Mouse (Mus musculus): ENCODE results near the gene Spr. TPM values are rescaled to one million over a fixed set of nuclear protein-coding genes. Genes with fewer than 3 reads are reported as not detected.
A peak's percentile ranks its signal among the peaks of the same experiment; 100 is the strongest.
"Not testable (repeated sequence)": the region's sequence is repeated elsewhere in the genome, so short reads cannot be mapped to it uniquely, and the experiment has no call there.

Gene Spr
- polyA plus RNA-seq, 1 experiment from 2014 or later = 36.5 TPM

GRCm38 (mm10) chr6:85139534-85139933 lies 2.0 kb upstream of the Spr start:
- WGBS = 93% methylated on average over 2 of the region's 2 CpGs
- Histone ChIP-seq H3K4me1 (ENCODE audit: control insufficient read depth, insufficient read depth, low read depth, low read length) (no peaks in the 10 kb centered on the region; the same call in 1 of the 2 replicates), H3K27ac (ENCODE audit: low read depth, low read length) (no peak overlapping the region), H3K9me3 (ENCODE audit: control insufficient read depth, low read length) (no peaks in the 10 kb centered on the region), H3K27me3 (replicated peaks; ENCODE audit: control insufficient read depth, insufficient read depth, low read length) (no peaks in the 10 kb centered on the region), H3K4me3 (ENCODE audit: low read length) (no peak overlapping the region), H3K4me2 (ENCODE audit: low read length) (no peak overlapping the region), H3K9ac (ENCODE audit: low read depth, low read length) (no peak overlapping the region), H3K36me3 (ENCODE audit: control insufficient read depth, insufficient read depth, low read length) (no peaks in the 10 kb centered on the region)
- no peak for ATAC-seq

DNA sequence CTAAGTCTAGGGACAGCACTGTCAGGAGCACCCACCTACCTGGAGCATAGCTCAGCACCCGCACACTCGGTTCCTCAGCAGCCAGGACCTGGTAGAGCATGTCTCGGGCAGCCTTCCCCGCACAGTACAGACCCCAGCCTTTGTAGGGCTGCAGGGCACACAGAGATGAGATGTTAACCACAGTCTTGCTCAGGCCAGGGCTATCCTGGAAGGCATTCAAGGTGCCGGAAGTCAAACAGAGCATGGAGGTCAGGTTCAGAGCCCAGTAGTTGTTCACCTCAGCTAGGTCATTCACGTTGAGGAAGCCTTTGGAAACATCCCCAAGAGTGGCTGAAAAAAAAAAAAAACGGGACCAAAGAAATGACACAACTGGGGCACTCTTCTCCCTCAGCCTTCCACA lies 782 bp downstream of the Spr start:
- 0 out of 2 replicates have a peak, but pooled peaks have one; percentile 19 for ATAC-seq
- not testable (repeated sequence) for H3K27me3 ChIP-seq (replicated peaks; ENCODE audit: control insufficient read depth, insufficient read depth, low read length); H3K36me3 ChIP-seq (ENCODE audit: control insufficient read depth, insufficient read depth, low read length); H3K27ac ChIP-seq (ENCODE audit: low read depth, low read length); H3K4me1 ChIP-seq (ENCODE audit: control insufficient read depth, insufficient read depth, low read depth, low read length); H3K9me3 ChIP-seq (ENCODE audit: control insufficient read depth, low read length)
- Histone ChIP-seq H3K4me2 (ENCODE audit: low read length) (peak overlapping the region; percentile 65), H3K9ac (ENCODE audit: low read depth, low read length) (peak overlapping the region; percentile 89), H3K4me3 (ENCODE audit: low read length) (peak overlapping the region; percentile 82)
- 63% methylated on average over 7 of the region's 7 CpGs for WGBS

DNA sequence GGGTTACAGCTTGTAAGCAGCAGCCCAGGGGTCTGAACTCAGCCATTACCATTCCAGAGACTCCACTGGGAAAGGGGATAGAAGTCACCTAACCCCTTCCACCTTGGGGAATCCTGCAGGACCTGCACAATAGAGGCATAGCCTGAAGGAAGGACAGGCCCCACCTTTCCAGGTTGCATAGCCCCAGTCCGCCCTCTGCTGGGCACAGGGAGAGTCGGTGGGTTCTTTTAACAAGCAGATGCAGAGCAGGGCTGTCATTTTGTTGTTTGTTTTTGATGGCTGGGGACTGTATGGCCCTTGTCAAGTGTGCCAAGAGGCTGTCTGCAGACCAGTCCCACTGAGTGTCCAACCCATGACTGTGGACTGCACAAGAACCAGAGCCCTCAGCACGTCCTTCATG lies 4.8 kb downstream of the Spr start:
- H3K4me1 ChIP-seq (ENCODE audit: control insufficient read depth, insufficient read depth, low read depth, low read length); H3K27ac ChIP-seq (ENCODE audit: low read depth, low read length); ATAC-seq; H3K9ac ChIP-seq (ENCODE audit: low read depth, low read length); H3K36me3 ChIP-seq (ENCODE audit: control insufficient read depth, insufficient read depth, low read length); H3K4me2 ChIP-seq (ENCODE audit: low read length); H3K27me3 ChIP-seq (replicated peaks; ENCODE audit: control insufficient read depth, insufficient read depth, low read length); H3K9me3 ChIP-seq (ENCODE audit: control insufficient read depth, low read length); H3K4me3 ChIP-seq (ENCODE audit: low read length): not testable (repeated sequence)
- WGBS = 39% methylated on average over 3 of the region's 3 CpGs

GRCm38 (mm10) chr6:85132237-85132636 lies 5.3 kb downstream of the Spr start:
- not testable (repeated sequence) for H3K27me3 ChIP-seq (replicated peaks; ENCODE audit: control insufficient read depth, insufficient read depth, low read length); H3K27ac ChIP-seq (ENCODE audit: low read depth, low read length); H3K4me2 ChIP-seq (ENCODE audit: low read length); ATAC-seq; H3K4me1 ChIP-seq (ENCODE audit: control insufficient read depth, insufficient read depth, low read depth, low read length); H3K4me3 ChIP-seq (ENCODE audit: low read length); H3K9ac ChIP-seq (ENCODE audit: low read depth, low read length); H3K9me3 ChIP-seq (ENCODE audit: control insufficient read depth, low read length); H3K36me3 ChIP-seq (ENCODE audit: control insufficient read depth, insufficient read depth, low read length)
- 88% methylated on average over 3 of the region's 3 CpGs for WGBS

DNA sequence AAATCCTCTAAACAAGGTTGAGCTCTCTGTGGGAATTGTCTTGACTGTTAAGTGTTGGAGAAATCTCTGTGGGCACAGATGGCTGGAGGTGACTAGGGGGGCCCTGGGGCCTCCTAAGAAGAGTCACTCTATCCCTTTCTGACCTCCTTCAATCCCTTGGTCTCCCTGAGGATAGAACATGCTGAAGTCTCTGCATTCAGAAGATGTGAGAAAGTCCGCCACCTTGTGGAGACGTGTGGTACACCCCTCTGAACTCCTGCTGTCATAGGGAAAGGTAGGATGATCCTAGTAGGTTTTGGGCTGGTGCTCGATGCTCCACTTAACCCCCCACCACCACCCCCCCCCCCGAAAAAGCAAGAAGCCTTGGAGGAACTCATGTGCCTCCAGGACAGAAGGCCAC lies 5.9 kb downstream of the Spr start:
- Histone ChIP-seq H3K36me3 (ENCODE audit: control insufficient read depth, insufficient read depth, low read length) (no peaks in the 10 kb centered on the region), H3K4me3 (ENCODE audit: low read length) (no peak overlapping the region), H3K4me2 (ENCODE audit: low read length) (no peak overlapping the region), H3K9me3 (ENCODE audit: control insufficient read depth, low read length) (no peaks in the 10 kb centered on the region), H3K27ac (ENCODE audit: low read depth, low read length) (no peak overlapping the region), H3K4me1 (ENCODE audit: control insufficient read depth, insufficient read depth, low read depth, low read length) (no peaks in the 10 kb centered on the region; the same call in 1 of the 2 replicates), H3K27me3 (replicated peaks; ENCODE audit: control insufficient read depth, insufficient read depth, low read length) (peaks cover 9% of the 10 kb centered on the region), H3K9ac (ENCODE audit: low read depth, low read length) (no peak overlapping the region)
- 6% methylated on average over 4 of the region's 4 CpGs for WGBS
- ATAC-seq = no peak

- not testable (repeated sequence) for H3K36me3 ChIP-seq (ENCODE audit: control insufficient read depth, insufficient read depth, low read length); ATAC-seq; H3K9ac ChIP-seq (ENCODE audit: low read depth, low read length); H3K27me3 ChIP-seq (replicated peaks; ENCODE audit: control insufficient read depth, insufficient read depth, low read length); H3K9me3 ChIP-seq (ENCODE audit: control insufficient read depth, low read length); H3K4me2 ChIP-seq (ENCODE audit: low read length); H3K27ac ChIP-seq (ENCODE audit: low read depth, low read length); H3K4me1 ChIP-seq (ENCODE audit: control insufficient read depth, insufficient read depth, low read depth, low read length); H3K4me3 ChIP-seq (ENCODE audit: low read length)
- WGBS = 34% methylated on average over 8 of the region's 11 CpGs
Measured at GRCm38 (mm10) chr6:85117545-85118511, 19.7 kb downstream of the Spr start.

GRCm38 (mm10) chr6:85105033-85105615 lies 32.4 kb downstream of the Spr start:
- Histone ChIP-seq H3K4me3 (ENCODE audit: low read length) (no peak overlapping the region), H3K9ac (ENCODE audit: low read depth, low read length) (no peak overlapping the region), H3K9me3 (ENCODE audit: control insufficient read depth, low read length) (no peaks in the 10 kb centered on the region), H3K4me1 (ENCODE audit: control insufficient read depth, insufficient read depth, low read depth, low read length) (no peaks in the 10 kb centered on the region), H3K36me3 (ENCODE audit: control insufficient read depth, insufficient read depth, low read length) (no peaks in the 10 kb centered on the region), H3K4me2 (ENCODE audit: low read length) (no peak overlapping the region), H3K27me3 (replicated peaks; ENCODE audit: control insufficient read depth, insufficient read depth, low read length) (no peaks in the 10 kb centered on the region), H3K27ac (ENCODE audit: low read depth, low read length) (no peak overlapping the region)
- WGBS = 86% methylated on average over 10 of the region's 10 CpGs
- no peak for ATAC-seq

GRCm38 (mm10) chr6:85103321-85103720 lies 34.2 kb downstream of the Spr start:
- no peak overlapping the region for H3K4me3 ChIP-seq (ENCODE audit: low read length)
- no peak for ATAC-seq
- WGBS = 80% methylated on average over 3 of the region's 3 CpGs

GRCm38 (mm10) chr6:85096441-85096840 lies 41.1 kb downstream of the Spr start:
- 68% methylated on average over 2 of the region's 2 CpGs for WGBS
- H3K9me3 ChIP-seq (ENCODE audit: control insufficient read depth, low read length) = no peaks in the 10 kb centered on the region
- H3K27me3 ChIP-seq (replicated peaks; ENCODE audit: control insufficient read depth, insufficient read depth, low read length) = no peaks in the 10 kb centered on the region
- no peak overlapping the region for H3K4me2 ChIP-seq (ENCODE audit: low read length)
- no peak overlapping the region for H3K27ac ChIP-seq (ENCODE audit: low read depth, low read length)
- H3K36me3 ChIP-seq (ENCODE audit: control insufficient read depth, insufficient read depth, low read length) = no peaks in the 10 kb centered on the region
- no peak for ATAC-seq
- H3K4me1 ChIP-seq (ENCODE audit: control insufficient read depth, insufficient read depth, low read depth, low read length) = no peaks in the 10 kb centered on the region
- no peak overlapping the region for H3K9ac ChIP-seq (ENCODE audit: low read depth, low read length)
- H3K4me3 ChIP-seq (ENCODE audit: low read length) = no peak overlapping the region

More at GRCm38 (mm10) chr6:85103321-85103720, 34.2 kb downstream of the Spr start:
- H3K36me3 ChIP-seq (ENCODE audit: control insufficient read depth, insufficient read depth, low read length) = no peaks in the 10 kb centered on the region
- H3K27me3 ChIP-seq (replicated peaks; ENCODE audit: control insufficient read depth, insufficient read depth, low read length) = no peaks in the 10 kb centered on the region
- H3K9ac ChIP-seq (ENCODE audit: low read depth, low read length) = no peak overlapping the region
- H3K27ac ChIP-seq (ENCODE audit: low read depth, low read length) = no peak overlapping the region
- no peak overlapping the region for H3K4me2 ChIP-seq (ENCODE audit: low read length)
- H3K4me1 ChIP-seq (ENCODE audit: control insufficient read depth, insufficient read depth, low read depth, low read length) = no peaks in the 10 kb centered on the region
- no peaks in the 10 kb centered on the region for H3K9me3 ChIP-seq (ENCODE audit: control insufficient read depth, low read length)
